In genomic region chr13:53233381-53233780, GRCm38 (mm10) we compare ENCODE assay signal across 8 mouse cellular contexts. TPM values are rescaled to one million over a fixed set of nuclear protein-coding genes. Genes with fewer than 3 reads are reported as not detected.
A peak's percentile ranks its signal among the peaks of the same experiment; 100 is the strongest.
DNase-seq lines count a peak whose midpoint lies in the region; ATAC-seq lines count a peak whose summit lies in the region.

No protein-coding gene starts in this region.

- intact Hi-C loops in heart, postnatal 10 days (cut with DNase I), result no loop called here

- ATAC-seq in granulocyte monocyte progenitor cell, adult 5-6 weeks (replicated peaks; ENCODE audit: poor library complexity, severe bottlenecking), result no peak

- DNase-seq in cerebellum, adult 9-10 months, result peak; percentile 1
- DNase-seq in cerebellum, adult 11 months, result no peak
- DNase-seq in urinary bladder, postnatal 14 days (ENCODE audit: low spot score), result peak; percentile 45
- no peak for DNase-seq in urinary bladder, postnatal 10 days (ENCODE audit: low spot score)
- peak; percentile 57 to 64 for DNase-seq in heart, postnatal 10 days
- DNase-seq in lung, postnatal 10 days, result peak; percentile 82
- no peak for DNase-seq in thymus, postnatal 36 days

RNA-seq across cellular contexts. Expression of gene Ror2, which starts 52.5 kb away (rescaled TPM):
- total RNA-seq in heart, postnatal 10 days (2021), result 1 to 10 TPM; 5.3 to 5.8 TPM
- not detected in 2 replicates for total RNA-seq in granulocyte monocyte progenitor cell, adult 5-6 weeks (2014; fragmentation: Nextera tagmentation)
- total RNA-seq in granulocyte monocyte progenitor cell, adult 5-6 weeks (2017), result not detected in 2 replicates

Comparison
In these comparisons a context has a peak if more than half of its experiments do, and no peak if none do; other contexts are left out.
1. DNase-seq: peak in cerebellum, adult 9-10 months (single experiment), urinary bladder, postnatal 14 days (single experiment), heart, postnatal 10 days (2 of 2) and lung, postnatal 10 days (single experiment); none in cerebellum, adult 11 months (single experiment), urinary bladder, postnatal 10 days (single experiment) and thymus, postnatal 36 days (0 of 2).
2. RNA of gene Ror2, which starts 52.5 kb away (total RNA-seq): 5.3 to 5.8 TPM in heart, postnatal 10 days; not detected in granulocyte monocyte progenitor cell, adult 5-6 weeks; every median in the first group is over 4 times any median in the second.